Mouse (Mus musculus): ENCODE measurements around the gene Bcl2l12. TPM values are rescaled to one million over a fixed set of nuclear protein-coding genes. Genes with fewer than 3 reads are reported as not detected.

The Bcl2l12 gene
- polyA plus RNA-seq, 1 experiment from 2014 or later, result 14.5 TPM

DNA sequence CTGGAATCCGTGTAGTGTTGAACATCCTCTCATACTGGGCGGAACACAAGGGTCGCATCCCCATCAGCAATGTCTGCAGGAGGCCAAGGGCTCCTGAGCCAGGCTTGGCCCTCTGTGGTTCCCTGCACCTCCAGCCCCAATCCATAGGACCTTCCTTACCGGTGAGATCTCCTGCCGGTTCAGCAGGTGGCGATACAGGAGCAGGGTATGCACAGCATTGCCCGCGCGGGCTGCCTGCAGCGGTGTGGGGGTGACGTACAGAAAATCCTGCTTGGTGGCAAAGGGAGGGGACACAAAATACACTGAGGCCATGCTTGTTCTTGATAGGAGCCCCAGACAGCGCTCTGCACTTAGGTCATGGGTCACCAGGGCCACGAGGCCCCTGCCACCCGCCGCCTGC lies 31.9 kb downstream of the Bcl2l12 start:
- WGBS (ENCODE audit: missing documents), result 88% methylated on average over 13 of the region's 15 CpGs
- H3K4me3 ChIP-seq (ENCODE audit: inconsistent target), result no peak overlapping the region
- H3K36me3 ChIP-seq (ENCODE audit: inconsistent target), result no peaks in the 10 kb centered on the region
- no peak overlapping the region for H3K27ac ChIP-seq
- no peaks in the 10 kb centered on the region for H3K79me2 ChIP-seq (ENCODE audit: inconsistent target)

DNA sequence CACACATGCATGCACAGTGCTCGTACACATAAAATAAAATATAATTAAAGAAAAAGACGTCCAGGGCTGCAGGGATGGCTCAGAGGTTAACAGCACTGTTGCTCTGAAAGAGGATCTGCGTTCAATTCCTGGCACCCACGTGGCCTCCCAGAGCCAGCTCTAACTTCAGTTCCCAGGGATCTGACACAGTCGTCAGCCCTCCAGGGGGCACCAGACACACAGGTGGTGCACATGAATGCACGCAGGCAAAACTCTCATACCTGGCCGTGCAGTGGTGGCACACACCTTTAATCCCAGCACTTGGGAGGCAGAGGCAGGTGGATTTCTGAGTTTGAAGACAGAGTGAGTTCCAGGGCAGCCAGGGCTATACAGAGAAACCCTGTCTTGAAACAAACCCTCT lies 32.5 kb downstream of the Bcl2l12 start:
- 61% methylated on average over 7 of the region's 7 CpGs for WGBS (ENCODE audit: missing documents)
- no peak overlapping the region for H3K27ac ChIP-seq
- no peaks in the 10 kb centered on the region for H3K36me3 ChIP-seq (ENCODE audit: inconsistent target)
- H3K79me2 ChIP-seq (ENCODE audit: inconsistent target), result no peaks in the 10 kb centered on the region
- H3K4me3 ChIP-seq (ENCODE audit: inconsistent target), result no peak overlapping the region

GRCm38 (mm10) chr7:44964990-44965389 lies 33.5 kb downstream of the Bcl2l12 start:
- Histone ChIP-seq H3K27ac (no peak overlapping the region), H3K4me3 (ENCODE audit: inconsistent target) (no peak overlapping the region), H3K79me2 (ENCODE audit: inconsistent target) (no peaks in the 10 kb centered on the region), H3K36me3 (ENCODE audit: inconsistent target) (no peaks in the 10 kb centered on the region)
- WGBS (ENCODE audit: missing documents), result 84% methylated on average over 9 of the region's 13 CpGs

GRCm38 (mm10) chr7:44962831-44963230 lies 35.7 kb downstream of the Bcl2l12 start:
- Histone ChIP-seq H3K27ac (no peak overlapping the region), H3K79me2 (ENCODE audit: inconsistent target) (no peaks in the 10 kb centered on the region), H3K4me3 (ENCODE audit: inconsistent target) (no peak overlapping the region), H3K36me3 (ENCODE audit: inconsistent target) (no peaks in the 10 kb centered on the region)
- 72% methylated on average over 5 of the region's 5 CpGs for WGBS (ENCODE audit: missing documents)

- Histone ChIP-seq H3K36me3 (ENCODE audit: inconsistent target) (no peaks in the 10 kb centered on the region), H3K4me3 (ENCODE audit: inconsistent target) (no peak overlapping the region), H3K79me2 (ENCODE audit: inconsistent target) (no peaks in the 10 kb centered on the region), H3K27ac (no peak overlapping the region)
- WGBS (ENCODE audit: missing documents), result 84% methylated on average over 8 of the region's 8 CpGs
Observed at GRCm38 (mm10) chr7:44962337-44962736, 36.2 kb downstream of the Bcl2l12 start.

DNA sequence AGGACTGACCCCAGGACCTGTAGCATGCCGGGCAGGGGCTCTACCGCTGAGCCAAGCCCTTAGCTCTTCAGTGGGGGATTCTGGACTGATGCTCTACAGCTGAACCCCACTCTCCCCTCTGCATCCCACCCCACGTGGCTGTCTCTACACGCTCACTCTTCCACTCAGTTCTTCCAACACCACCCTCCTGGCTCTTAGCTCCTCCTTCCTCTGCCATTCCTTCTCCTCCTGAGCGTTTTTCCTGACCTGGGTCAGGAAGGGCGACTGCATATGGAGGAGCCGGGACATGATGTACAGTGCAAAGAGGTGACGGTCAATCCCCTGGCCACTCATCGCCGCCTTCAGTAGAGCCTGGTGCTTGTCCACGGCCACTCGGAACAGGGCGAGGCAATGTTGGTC lies 38.0 kb downstream of the Bcl2l12 start:
- no peaks in the 10 kb centered on the region for H3K36me3 ChIP-seq (ENCODE audit: inconsistent target)
- no peaks in the 10 kb centered on the region for H3K79me2 ChIP-seq (ENCODE audit: inconsistent target)
- 92% methylated on average over 13 of the region's 13 CpGs for WGBS (ENCODE audit: missing documents)
- no peak overlapping the region for H3K27ac ChIP-seq
- no peak overlapping the region for H3K4me3 ChIP-seq (ENCODE audit: inconsistent target)

- 56% methylated on average over 10 of the region's 10 CpGs for WGBS (ENCODE audit: missing documents)
- Histone ChIP-seq H3K27ac (no peak overlapping the region), H3K36me3 (ENCODE audit: inconsistent target) (no peaks in the 10 kb centered on the region), H3K4me3 (ENCODE audit: inconsistent target) (no peak overlapping the region), H3K79me2 (ENCODE audit: inconsistent target) (no peaks in the 10 kb centered on the region)
Observed at GRCm38 (mm10) chr7:44959874-44960511, 38.5 kb downstream of the Bcl2l12 start.

GRCm38 (mm10) chr7:44959281-44959680 lies 39.2 kb downstream of the Bcl2l12 start:
- Histone ChIP-seq H3K4me3 (ENCODE audit: inconsistent target) (no peak overlapping the region), H3K79me2 (ENCODE audit: inconsistent target) (no peaks in the 10 kb centered on the region), H3K27ac (no peak overlapping the region), H3K36me3 (ENCODE audit: inconsistent target) (no peaks in the 10 kb centered on the region)
- 89% methylated on average over 8 of the region's 8 CpGs for WGBS (ENCODE audit: missing documents)

DNA sequence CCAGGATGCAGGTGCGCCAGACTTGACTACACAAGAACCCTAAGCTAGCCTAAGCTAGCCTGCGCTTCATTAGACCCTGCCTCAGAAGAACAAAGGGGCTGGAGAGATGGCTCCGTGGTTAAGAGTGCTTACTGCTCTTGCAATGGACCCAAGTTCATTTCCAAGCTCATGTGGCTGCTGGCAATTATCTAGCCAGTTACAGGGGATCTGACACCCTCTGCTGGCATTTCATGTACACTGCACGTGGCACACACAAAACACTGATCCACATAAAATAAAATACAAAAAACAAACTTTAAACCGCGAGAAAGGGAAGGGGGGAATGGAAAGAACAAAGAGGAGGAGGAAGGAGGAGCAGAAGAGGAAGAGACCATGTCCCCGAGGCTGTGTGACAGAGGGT lies 40.3 kb downstream of the Bcl2l12 start:
- Histone ChIP-seq H3K36me3 (ENCODE audit: inconsistent target) (no peaks in the 10 kb centered on the region), H3K4me3 (ENCODE audit: inconsistent target) (no peak overlapping the region), H3K79me2 (ENCODE audit: inconsistent target) (no peaks in the 10 kb centered on the region), H3K27ac (no peak overlapping the region)
- WGBS (ENCODE audit: missing documents), result 30% methylated on average over 7 of the region's 7 CpGs

- Histone ChIP-seq H3K79me2 (ENCODE audit: inconsistent target) (no peaks in the 10 kb centered on the region), H3K36me3 (ENCODE audit: inconsistent target) (no peaks in the 10 kb centered on the region), H3K27ac (no peak overlapping the region), H3K4me3 (ENCODE audit: inconsistent target) (no peak overlapping the region)
- WGBS (ENCODE audit: missing documents), result 94% methylated on average over 20 of the region's 20 CpGs
Observed at GRCm38 (mm10) chr7:44957183-44957835, 41.2 kb downstream of the Bcl2l12 start.

- Histone ChIP-seq H3K36me3 (ENCODE audit: inconsistent target) (no peaks in the 10 kb centered on the region), H3K79me2 (ENCODE audit: inconsistent target) (no peaks in the 10 kb centered on the region), H3K27ac (no peak overlapping the region), H3K4me3 (ENCODE audit: inconsistent target) (no peak overlapping the region)
- WGBS (ENCODE audit: missing documents), result 91% methylated on average over 6 of the region's 6 CpGs
Observed at GRCm38 (mm10) chr7:44956266-44956665, 42.2 kb downstream of the Bcl2l12 start.

GRCm38 (mm10) chr7:44955628-44956027 lies 42.9 kb downstream of the Bcl2l12 start:
- Histone ChIP-seq H3K27ac (no peak overlapping the region), H3K36me3 (ENCODE audit: inconsistent target) (no peaks in the 10 kb centered on the region), H3K79me2 (ENCODE audit: inconsistent target) (no peaks in the 10 kb centered on the region), H3K4me3 (ENCODE audit: inconsistent target) (no peak overlapping the region)
- WGBS (ENCODE audit: missing documents), result 41% methylated on average over 5 of the region's 5 CpGs

- Histone ChIP-seq H3K36me3 (ENCODE audit: inconsistent target) (no peaks in the 10 kb centered on the region), H3K27ac (no peak overlapping the region), H3K4me3 (ENCODE audit: inconsistent target) (no peak overlapping the region), H3K79me2 (ENCODE audit: inconsistent target) (no peaks in the 10 kb centered on the region)
- WGBS (ENCODE audit: missing documents), result 98% methylated on average over 10 of the region's 12 CpGs
Observed at GRCm38 (mm10) chr7:44954091-44954885, 44.2 kb downstream of the Bcl2l12 start.

DNA sequence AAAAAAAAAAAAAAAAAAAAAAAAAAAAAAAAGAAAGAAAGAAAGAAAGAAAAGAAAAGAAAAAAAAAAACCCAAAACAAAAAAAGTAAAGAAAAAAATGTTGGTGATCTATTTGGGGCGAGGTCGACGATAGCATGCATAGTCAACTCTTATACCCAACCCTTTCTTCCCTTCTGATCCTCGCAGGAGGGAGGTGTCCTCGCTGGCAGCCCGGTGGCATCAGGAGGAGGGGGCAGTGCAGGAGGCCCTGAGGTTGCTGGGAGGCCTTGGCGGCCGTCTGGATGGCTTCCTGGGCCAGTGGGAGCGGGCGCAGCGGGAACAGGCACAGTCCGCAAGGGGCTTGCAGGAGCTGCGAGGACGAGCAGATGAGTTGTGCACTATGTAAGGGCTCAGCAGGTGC lies 45.0 kb downstream of the Bcl2l12 start:
- Histone ChIP-seq H3K36me3 (ENCODE audit: inconsistent target) (no peaks in the 10 kb centered on the region), H3K4me3 (ENCODE audit: inconsistent target) (no peak overlapping the region), H3K79me2 (ENCODE audit: inconsistent target) (no peaks in the 10 kb centered on the region), H3K27ac (no peak overlapping the region)
- 82% methylated on average over 11 of the region's 14 CpGs for WGBS (ENCODE audit: missing documents)

All from macrophage (primary cell).